Mouse (Mus musculus) ES-E14 (cell line): ENCODE results near the gene Rpl7l1.

Source experiments
- HCFC1 ChIP-seq: IDR thresholded peaks from 2 replicates; pipeline ENCODE4 v1.6.1; 2012; ENCODE audit warnings: low read length, inconsistent platforms, borderline replicate concordance; ENCODE audit not compliant: insufficient read depth
- MAFK ChIP-seq: IDR thresholded peaks from 2 replicates; pipeline ENCODE4 v1.6.1; 2014; ENCODE audit warnings: mild to moderate bottlenecking, low read depth, low read length, inconsistent platforms; ENCODE audit not compliant: insufficient read depth
- ZC3H11A ChIP-seq: IDR thresholded peaks from 2 replicates; pipeline ENCODE4 v1.6.1; 2012; ENCODE audit warnings: low read depth, mild to moderate bottlenecking, inconsistent platforms, low read length, borderline replicate concordance
- ZNF384 ChIP-seq: IDR thresholded peaks from 2 replicates; pipeline ENCODE4 v1.6.1; 2012; ENCODE audit warnings: low read depth, low read length, inconsistent platforms

- TF ChIP-seq MAFK, result no peak
- TF ChIP-seq ZC3H11A, result no peak
- TF ChIP-seq ZNF384, result peak; percentile 55; the same call in 1 of the 2 replicates
- no peak for TF ChIP-seq HCFC1
Measured at GRCm38 (mm10) chr17:46814497-46814896, 32.0 kb upstream of the Rpl7l1 start.
